Mouse (Mus musculus) midbrain, embryonic 11.5 days (tissue): ENCODE measurements around the gene Slc30a3. TPM values are rescaled to one million over a fixed set of nuclear protein-coding genes. Genes with fewer than 3 reads are reported as not detected.

Source experiments
- ATAC-seq: fragments of 200-750 bp; cut with Nextera tagmentation; 2 replicates; pipeline ENCODE4 v1.8.0; 2017; ENCODE audit warnings: moderate TSS enrichment, moderate library complexity; ENCODE audit not compliant: low FRiP score
- DNase-seq: peaks from one replicate; pipeline ENCODE4 v3.0.0; 2015; ENCODE audit warnings: low spot score; ENCODE audit errors: missing footprints
- H3K27ac ChIP-seq: fragments of 300-500 bp; sonication (generic); 2 replicates; pipeline ENCODE4 v1.5.1; 2014; ENCODE audit warnings: low read depth, low read length
- H3K27me3 ChIP-seq: fragments of 300-500 bp; sonication (generic); 2 replicates; pipeline ENCODE4 v1.6.1; 2014; ENCODE audit warnings: mild to moderate bottlenecking, low read length, moderate library complexity, mixed read lengths; ENCODE audit not compliant: control insufficient read depth, insufficient read depth
- H3K36me3 ChIP-seq: fragments of 300-500 bp; sonication (generic); 2 replicates; pipeline ENCODE4 v1.6.1; 2014; ENCODE audit warnings: mild to moderate bottlenecking, low read length, moderate library complexity, mixed read lengths; ENCODE audit not compliant: control insufficient read depth, insufficient read depth
- H3K4me1 ChIP-seq: fragments of 300-500 bp; sonication (generic); 2 replicates; pipeline ENCODE4 v1.6.1; 2014; ENCODE audit warnings: low read length; ENCODE audit not compliant: control insufficient read depth, insufficient read depth
- H3K4me2 ChIP-seq: fragments of 300-500 bp; sonication (generic); 2 replicates; pipeline ENCODE4 v1.6.1; 2014; ENCODE audit warnings: mild to moderate bottlenecking, moderate library complexity
- H3K4me3 ChIP-seq: fragments of 300-500 bp; sonication (generic); 2 replicates; pipeline ENCODE4 v1.5.1; 2014; ENCODE audit warnings: low read depth, low read length
- H3K9ac ChIP-seq: fragments of 300-500 bp; sonication (generic); 2 replicates; pipeline ENCODE4 v1.6.1; 2014; ENCODE audit warnings: low read length
- H3K9me3 ChIP-seq: fragments of 300-500 bp; sonication (generic); 2 replicates; pipeline ENCODE4 v1.6.1; 2016; ENCODE audit warnings: low read length; ENCODE audit not compliant: control insufficient read depth
- WGBS: fragments of 180-500 bp; shearing (Covaris S2); extraction: QIAGEN DNeasy Blood & Tissue Kit; methylation state at CpG from one replicate; pipeline ENCODE4 v1.1.7; 2014; 5-methylcytosine and 5-hydroxymethylcytosine counted together
- polyA plus RNA-seq: library from polyadenylated mRNA; unstranded; fragments of >200 nt; fragmentation: Nextera tagmentation; extraction: Ambion mirVana; gene quantifications from 2 replicates; pipeline ENCODE4 v1.2.1, GENCODE M21; 2014

Slc30a3 gene
- polyA plus RNA-seq, 1 experiment from 2014 or later, result 6.9 TPM

GRCm38 (mm10) chr5:31094799-31095691, 13.0 kb downstream of the Slc30a3 start:
- Histone ChIP-seq H3K4me2 (peak overlapping the region; percentile 34), H3K9ac (no peak overlapping the region), H3K9me3 (no peaks in the 10 kb centered on the region), H3K27me3 (peaks cover 69% of the 10 kb centered on the region), H3K27ac (no peak overlapping the region), H3K4me3 (peak overlapping the region; percentile 15), H3K4me1 (peaks cover 20% of the 10 kb centered on the region), H3K36me3 (no peaks in the 10 kb centered on the region)
- peak; percentile 33; the same call in 1 of the 2 replicates for ATAC-seq
- DNase-seq, result peak; percentile 93
- under 1% methylated on average over 59 of the region's 59 CpGs for WGBS

GRCm38 (mm10) chr5:31094100-31094798, 13.8 kb downstream of the Slc30a3 start:
- 3% methylated on average over 29 of the region's 29 CpGs for WGBS
- peak overlapping the region; percentile 15; the same call in 1 of the 2 replicates for H3K4me3 ChIP-seq
- peaks cover 20% of the 10 kb centered on the region for H3K4me1 ChIP-seq
- H3K9ac ChIP-seq, result no peak overlapping the region
- H3K36me3 ChIP-seq, result no peaks in the 10 kb centered on the region
- peak overlapping the region; percentile 10; the same call in 1 of the 2 replicates for H3K4me2 ChIP-seq
- H3K27me3 ChIP-seq, result peaks cover 69% of the 10 kb centered on the region
- no peaks in the 10 kb centered on the region for H3K9me3 ChIP-seq
- H3K27ac ChIP-seq, result no peak overlapping the region
- ATAC-seq, result no peak
- peak; percentile 90 for DNase-seq

GRCm38 (mm10) chr5:31093151-31094041, 14.6 kb downstream of the Slc30a3 start:
- ATAC-seq (peak; percentile 70), DNase-seq (peak; percentile 94)
- H3K4me1 ChIP-seq, result peaks cover 20% of the 10 kb centered on the region
- peak overlapping the region; percentile 57 for H3K9ac ChIP-seq
- no peak overlapping the region for H3K27ac ChIP-seq
- H3K36me3 ChIP-seq, result no peaks in the 10 kb centered on the region
- H3K4me3 ChIP-seq, result peak overlapping the region; percentile 45
- peaks cover 69% of the 10 kb centered on the region for H3K27me3 ChIP-seq
- no peaks in the 10 kb centered on the region for H3K9me3 ChIP-seq
- under 1% methylated on average over 45 of the region's 54 CpGs for WGBS
- H3K4me2 ChIP-seq, result peak overlapping the region; percentile 58

GRCm38 (mm10) chr5:31092231-31092975, 15.6 kb downstream of the Slc30a3 start:
- H3K4me1 ChIP-seq, result peaks cover 20% of the 10 kb centered on the region
- peak overlapping the region; percentile 45 for H3K4me3 ChIP-seq
- H3K4me2 ChIP-seq, result peak overlapping the region; percentile 58
- WGBS, result 2% methylated on average over 51 of the region's 53 CpGs
- H3K9ac ChIP-seq, result peak overlapping the region; percentile 57
- no peaks in the 10 kb centered on the region for H3K36me3 ChIP-seq
- 0 out of 2 replicates have a peak, but pooled peaks have one; percentile 5 for ATAC-seq
- peak; percentile 91 for DNase-seq
- H3K27ac ChIP-seq, result no peak overlapping the region
- peaks cover 69% of the 10 kb centered on the region for H3K27me3 ChIP-seq
- H3K9me3 ChIP-seq, result no peaks in the 10 kb centered on the region

GRCm38 (mm10) chr5:31087131-31087530, 20.9 kb downstream of the Slc30a3 start:
- no peak overlapping the region for H3K4me2 ChIP-seq
- no peak for DNase-seq
- no peaks in the 10 kb centered on the region for H3K9me3 ChIP-seq
- peaks cover 3% of the 10 kb centered on the region; the same call in 1 of the 2 replicates for H3K4me1 ChIP-seq
- no peaks in the 10 kb centered on the region for H3K36me3 ChIP-seq
- peaks cover 18% of the 10 kb centered on the region for H3K27me3 ChIP-seq
- H3K9ac ChIP-seq, result no peak overlapping the region
- no peak overlapping the region for H3K4me3 ChIP-seq
- no peak for ATAC-seq
- no peak overlapping the region for H3K27ac ChIP-seq
- WGBS, result 77% methylated on average over 2 of the region's 2 CpGs

DNA sequence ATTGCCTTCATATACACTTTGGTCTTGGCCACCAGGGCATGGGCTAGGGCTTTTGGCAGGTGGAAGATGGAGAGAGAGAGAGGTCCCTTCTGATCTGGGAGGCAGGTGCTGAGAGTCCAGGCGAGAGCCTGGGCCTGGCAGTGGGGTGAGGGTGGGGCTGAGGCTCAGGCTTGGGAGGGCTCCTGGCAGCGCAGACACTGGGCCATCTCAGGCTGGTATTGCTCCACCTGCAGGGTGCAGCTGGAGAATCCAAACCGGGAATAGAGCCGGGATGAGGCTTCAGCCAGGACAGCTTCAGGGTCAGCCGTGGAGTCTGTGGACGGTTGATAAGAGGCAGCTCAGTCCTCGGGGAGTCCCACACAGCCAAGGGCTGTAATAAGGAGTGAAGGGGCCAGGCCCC, 21.4 kb downstream of the Slc30a3 start:
- ATAC-seq (peak; percentile 14; the same call in 1 of the 2 replicates), DNase-seq (no peak)
- H3K27me3 ChIP-seq, result peaks cover 13% of the 10 kb centered on the region
- H3K9me3 ChIP-seq, result no peaks in the 10 kb centered on the region
- peaks cover 3% of the 10 kb centered on the region; the same call in 1 of the 2 replicates for H3K4me1 ChIP-seq
- no peak overlapping the region for H3K9ac ChIP-seq
- no peak overlapping the region for H3K4me3 ChIP-seq
- H3K36me3 ChIP-seq, result no peaks in the 10 kb centered on the region
- H3K27ac ChIP-seq, result no peak overlapping the region
- H3K4me2 ChIP-seq, result no peak overlapping the region
- WGBS, result 30% methylated on average over 7 of the region's 7 CpGs

- H3K27me3 ChIP-seq, result no peaks in the 10 kb centered on the region
- WGBS, result 9% methylated on average over 8 of the region's 8 CpGs
- H3K9me3 ChIP-seq, result no peaks in the 10 kb centered on the region
- ATAC-seq (peak; percentile 67), DNase-seq (peak; percentile 87)
- H3K27ac ChIP-seq, result no peak overlapping the region
- H3K36me3 ChIP-seq, result 0 out of 2 replicates have a peak, but pooled peaks cover 2% of the 10 kb centered on the region
- 0 out of 2 replicates have a peak overlapping the region, but pooled peaks have one; percentile 14 for H3K9ac ChIP-seq
- H3K4me3 ChIP-seq, result no peak overlapping the region
- peaks cover 3% of the 10 kb centered on the region; the same call in 1 of the 2 replicates for H3K4me1 ChIP-seq
- no peak overlapping the region for H3K4me2 ChIP-seq
Observed at GRCm38 (mm10) chr5:31083949-31084348, 24.1 kb downstream of the Slc30a3 start.
